Mouse (Mus musculus) intestine, postnatal 0 days (tissue): ENCODE results near the gene Abhd17c. TPM values are rescaled to one million over a fixed set of nuclear protein-coding genes. Genes with fewer than 3 reads are reported as not detected.
"Not testable (repeated sequence)": the region's sequence is repeated elsewhere in the genome, so short reads cannot be mapped to it uniquely, and the experiment has no call there.

Source experiments
- ATAC-seq: fragments of 200-750 bp; cut with Nextera tagmentation; 2 replicates; pipeline ENCODE4 v1.8.0; 2017; ENCODE audit warnings: mild to moderate bottlenecking, moderate TSS enrichment, moderate library complexity
- H3K27ac ChIP-seq: fragments of 300-500 bp; sonication (generic); 2 replicates; pipeline ENCODE4 v1.5.1; 2014; ENCODE audit warnings: mild to moderate bottlenecking, low read depth, low read length, moderate library complexity
- H3K27me3 ChIP-seq: fragments of 300-500 bp; sonication (generic); replicated peaks from 2 replicates; pipeline ENCODE4 v1.6.1; 2014; ENCODE audit warnings: low read length, mixed read lengths; ENCODE audit not compliant: control insufficient read depth, insufficient read depth
- H3K36me3 ChIP-seq: fragments of 300-500 bp; sonication (generic); 2 replicates; pipeline ENCODE4 v1.6.1; 2014; ENCODE audit warnings: mild to moderate bottlenecking, moderate library complexity; ENCODE audit not compliant: control insufficient read depth, insufficient read depth
- H3K4me1 ChIP-seq: fragments of 300-500 bp; sonication (generic); replicated peaks from 2 replicates; pipeline ENCODE4 v1.6.1; 2014; ENCODE audit warnings: antibody characterized with exemption, low read length, mixed read lengths; ENCODE audit not compliant: control insufficient read depth, insufficient read depth
- H3K4me2 ChIP-seq: fragments of 300-500 bp; sonication (generic); replicated peaks from 2 replicates; pipeline ENCODE4 v1.6.1; 2014; ENCODE audit warnings: low read depth, mild to moderate bottlenecking, moderate library complexity
- H3K4me3 ChIP-seq: fragments of 300-500 bp; sonication (generic); 2 replicates; pipeline ENCODE4 v1.5.1; 2014; ENCODE audit warnings: low read depth, low read length
- H3K9ac ChIP-seq: fragments of 300-500 bp; sonication (generic); 2 replicates; pipeline ENCODE4 v1.6.1; 2014; ENCODE audit warnings: mild to moderate bottlenecking, low read depth, low read length
- H3K9me3 ChIP-seq: fragments of 300-500 bp; sonication (generic); 2 replicates; pipeline ENCODE4 v1.6.1; 2016; ENCODE audit warnings: mixed run types; ENCODE audit not compliant: control insufficient read depth
- CTCF ChIP-seq: sonication (generic); IDR thresholded peaks from 2 replicates; pipeline ENCODE4 v1.5.1; 2016; ENCODE audit warnings: low read depth, mild to moderate bottlenecking, control low read depth, antibody characterized with exemption, moderate library complexity
- WGBS: fragments of 180-500 bp; shearing (Covaris S2); extraction: QIAGEN DNeasy Blood & Tissue Kit; methylation state at CpG from one replicate; pipeline ENCODE4 v1.1.7; 2014; 5-methylcytosine and 5-hydroxymethylcytosine counted together
- polyA plus RNA-seq: library from polyadenylated mRNA; unstranded; fragments of >200 nt; fragmentation: Nextera tagmentation; extraction: Ambion mirVana; gene quantifications from 2 replicates; pipeline ENCODE4 v1.2.1, GENCODE M21; 2015

Gene Abhd17c
- polyA plus RNA-seq, 1 experiment from 2014 or later, result 203 TPM

GRCm38 (mm10) chr7:84131736-84132135 lies 20.0 kb downstream of the Abhd17c start:
- Histone ChIP-seq H3K4me1 (peaks cover 19% of the 10 kb centered on the region), H3K27me3 (no peaks in the 10 kb centered on the region), H3K27ac (no peak overlapping the region), H3K4me2 (no peak overlapping the region), H3K36me3 (0 out of 2 replicates have a peak, but pooled peaks cover 5% of the 10 kb centered on the region), H3K9ac (no peak overlapping the region), H3K4me3 (no peak overlapping the region), H3K9me3 (no peaks in the 10 kb centered on the region)
- TF ChIP-seq CTCF, result no peak
- WGBS, result 62% methylated on average over 4 of the region's 4 CpGs
- ATAC-seq, result no peak

- Histone ChIP-seq H3K4me1 (0 out of 2 replicates have a peak, but pooled peaks cover 10% of the 10 kb centered on the region), H3K9me3 (no peaks in the 10 kb centered on the region), H3K4me3 (no peak overlapping the region), H3K4me2 (no peak overlapping the region), H3K36me3 (0 out of 2 replicates have a peak, but pooled peaks cover 5% of the 10 kb centered on the region), H3K9ac (no peak overlapping the region), H3K27me3 (no peaks in the 10 kb centered on the region), H3K27ac (no peak overlapping the region)
- no peak for TF ChIP-seq CTCF
- ATAC-seq, result no peak; the same call in 1 of the 2 replicates
- WGBS, result 44% methylated on average over 8 of the region's 8 CpGs
These were observed 23.0 kb downstream of the Abhd17c start for GRCm38 (mm10) chr7:84128661-84129060.

- no peak overlapping the region for H3K9ac ChIP-seq
- peaks cover 17% of the 10 kb centered on the region for H3K4me1 ChIP-seq
- no peaks in the 10 kb centered on the region for H3K27me3 ChIP-seq
- H3K27ac ChIP-seq, result 0 out of 2 replicates have a peak overlapping the region, but pooled peaks have one; percentile 5
- no peak for ATAC-seq
- WGBS, result 93% methylated on average over 1 of the region's 1 CpGs
- H3K36me3 ChIP-seq, result 0 out of 2 replicates have a peak, but pooled peaks cover 5% of the 10 kb centered on the region
- TF ChIP-seq CTCF, result no peak
- H3K4me2 ChIP-seq, result no peak overlapping the region
- H3K9me3 ChIP-seq, result no peaks in the 10 kb centered on the region
- H3K4me3 ChIP-seq, result no peak overlapping the region
These were observed 26.0 kb downstream of the Abhd17c start for GRCm38 (mm10) chr7:84125730-84126129.

- not testable (repeated sequence) for H3K4me3 ChIP-seq, H3K36me3 ChIP-seq, H3K4me2 ChIP-seq, ATAC-seq, H3K9me3 ChIP-seq, H3K27me3 ChIP-seq, H3K9ac ChIP-seq
- peaks cover 30% of the 10 kb centered on the region for H3K4me1 ChIP-seq
- 76% methylated on average over 3 of the region's 4 CpGs for WGBS
- peak overlapping the region; percentile 50; the same call in 1 of the 2 replicates for H3K27ac ChIP-seq
These were observed 28.0 kb downstream of the Abhd17c start for GRCm38 (mm10) chr7:84123651-84124050.

GRCm38 (mm10) chr7:84121778-84122177 lies 29.9 kb downstream of the Abhd17c start:
- no peak for ATAC-seq
- Histone ChIP-seq H3K27me3 (no peaks in the 10 kb centered on the region), H3K4me3 (no peak overlapping the region), H3K9ac (no peak overlapping the region), H3K27ac (peak overlapping the region; percentile 89), H3K4me2 (no peak overlapping the region), H3K36me3 (no peaks in the 10 kb centered on the region), H3K9me3 (no peaks in the 10 kb centered on the region), H3K4me1 (peaks cover 26% of the 10 kb centered on the region)
- TF ChIP-seq CTCF, result no peak
- WGBS, result 68% methylated on average over 3 of the region's 3 CpGs

- Histone ChIP-seq H3K27ac (peak overlapping the region; percentile 89), H3K4me1 (peaks cover 26% of the 10 kb centered on the region), H3K9me3 (no peaks in the 10 kb centered on the region), H3K36me3 (peaks cover 7% of the 10 kb centered on the region; the same call in 1 of the 2 replicates), H3K27me3 (no peaks in the 10 kb centered on the region), H3K9ac (no peak overlapping the region), H3K4me3 (no peak overlapping the region), H3K4me2 (no peak overlapping the region)
- no peak for TF ChIP-seq CTCF
- 32% methylated on average over 5 of the region's 5 CpGs for WGBS
- ATAC-seq, result no peak
These were observed 31.4 kb downstream of the Abhd17c start for GRCm38 (mm10) chr7:84120142-84120760.
